Mouse (Mus musculus): ENCODE measurements around the gene Rapgef4.
"Not testable (repeated sequence)": the region's sequence is repeated elsewhere in the genome, so short reads cannot be mapped to it uniquely, and the experiment has no call there.

The Rapgef4 gene

GRCm38 (mm10) chr2:72070086-72070485 is 89.0 kb downstream of the Rapgef4 start:
- DNase-seq (ENCODE audit: extremely low read depth, insufficient read length, low spot score): no peak

GRCm38 (mm10) chr2:72073121-72073520 is 92.1 kb downstream of the Rapgef4 start:
- not testable (repeated sequence) for DNase-seq (ENCODE audit: extremely low read depth, insufficient read length, low spot score)

DNA sequence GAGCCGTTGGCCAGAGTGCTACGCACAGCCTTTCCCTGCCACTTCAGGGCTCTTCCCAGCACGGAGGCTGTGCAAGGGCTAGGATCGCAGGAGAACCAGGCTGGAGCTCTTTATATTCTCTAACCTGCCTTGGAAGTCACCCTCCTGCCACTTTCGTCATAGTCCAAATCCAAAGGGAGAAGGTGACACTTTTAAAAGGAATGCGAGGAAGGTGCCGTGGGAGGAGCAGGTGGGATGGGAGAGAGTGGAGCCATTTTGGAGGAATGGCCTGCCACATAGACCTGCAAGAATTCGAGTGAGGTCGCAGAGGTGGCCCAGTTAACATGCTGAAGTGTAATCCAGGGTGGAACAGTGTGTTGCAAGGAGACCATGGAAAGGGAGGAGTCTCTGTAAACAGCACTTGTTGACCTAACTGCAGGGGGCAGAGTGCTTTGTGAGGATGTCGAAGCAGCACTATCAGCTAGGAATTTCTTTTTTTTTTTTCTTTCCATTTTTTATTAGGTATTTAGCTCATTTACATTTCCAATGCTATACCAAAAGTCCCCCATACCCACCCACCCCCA is 94.0 kb downstream of the Rapgef4 start:
- no peak for DNase-seq (ENCODE audit: extremely low read depth, insufficient read length, low spot score)

- DNase-seq (ENCODE audit: extremely low read depth, insufficient read length, low spot score): no peak
Observed at GRCm38 (mm10) chr2:72077490-72078139, 96.6 kb downstream of the Rapgef4 start.

- DNase-seq (ENCODE audit: extremely low read depth, insufficient read length, low spot score): peak; percentile 12
Observed at GRCm38 (mm10) chr2:72078140-72078521, 97.1 kb downstream of the Rapgef4 start.

DNA sequence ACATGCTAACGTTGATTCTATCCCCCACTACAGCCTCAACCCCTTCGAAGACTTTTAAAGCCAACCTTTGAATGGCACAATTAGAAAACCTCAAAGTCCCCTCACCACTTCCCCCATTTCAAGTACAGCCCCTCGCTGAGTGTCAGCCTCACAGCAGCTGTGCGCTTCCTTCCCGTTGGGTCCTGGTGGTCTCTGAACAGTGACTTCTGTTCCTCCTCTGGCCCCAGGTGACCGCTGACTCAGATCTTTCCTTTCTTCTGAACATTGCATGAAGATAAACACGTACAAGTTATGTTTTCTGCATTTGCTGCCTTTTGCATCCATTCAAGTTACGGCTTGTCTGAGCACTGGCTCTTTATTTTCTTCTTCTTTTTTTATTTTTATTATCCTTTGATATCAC is 98.1 kb downstream of the Rapgef4 start:
- no peak for DNase-seq (ENCODE audit: extremely low read depth, insufficient read length, low spot score)

GRCm38 (mm10) chr2:72082846-72083245 is 101.8 kb downstream of the Rapgef4 start:
- no peak for DNase-seq (ENCODE audit: extremely low read depth, insufficient read length, low spot score)

DNA sequence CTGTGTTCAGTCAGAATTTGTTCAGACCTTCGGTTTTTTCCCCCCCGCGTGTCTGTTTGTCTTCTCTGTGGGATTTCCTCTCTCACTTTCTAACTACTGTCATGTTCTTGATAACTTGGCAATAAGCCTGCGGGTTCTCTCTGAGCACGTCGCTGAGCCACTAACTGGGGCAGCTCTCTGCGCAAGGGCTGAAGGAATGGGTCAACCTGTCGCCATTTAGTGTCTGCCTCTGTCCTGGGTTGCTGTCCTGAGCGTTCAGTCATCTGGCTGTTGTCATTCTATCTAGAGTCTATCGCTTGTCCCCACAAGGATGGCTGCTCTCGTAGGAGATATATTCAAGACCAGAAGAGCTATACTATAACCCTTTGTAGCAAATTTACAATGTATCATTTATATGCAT is 107.8 kb downstream of the Rapgef4 start:
- no peak for DNase-seq (ENCODE audit: extremely low read depth, insufficient read length, low spot score)

GRCm38 (mm10) chr2:72090061-72090460 is 109.0 kb downstream of the Rapgef4 start:
- DNase-seq (ENCODE audit: extremely low read depth, insufficient read length, low spot score): no peak

- no peak for DNase-seq (ENCODE audit: extremely low read depth, insufficient read length, low spot score)
Observed at GRCm38 (mm10) chr2:72092046-72092445, 111.0 kb downstream of the Rapgef4 start.

- DNase-seq (ENCODE audit: extremely low read depth, insufficient read length, low spot score): no peak
Observed at GRCm38 (mm10) chr2:72093402-72094037, 112.5 kb downstream of the Rapgef4 start.

- no peak for DNase-seq (ENCODE audit: extremely low read depth, insufficient read length, low spot score)
Observed at GRCm38 (mm10) chr2:72094038-72094437, 113.0 kb downstream of the Rapgef4 start.

DNA sequence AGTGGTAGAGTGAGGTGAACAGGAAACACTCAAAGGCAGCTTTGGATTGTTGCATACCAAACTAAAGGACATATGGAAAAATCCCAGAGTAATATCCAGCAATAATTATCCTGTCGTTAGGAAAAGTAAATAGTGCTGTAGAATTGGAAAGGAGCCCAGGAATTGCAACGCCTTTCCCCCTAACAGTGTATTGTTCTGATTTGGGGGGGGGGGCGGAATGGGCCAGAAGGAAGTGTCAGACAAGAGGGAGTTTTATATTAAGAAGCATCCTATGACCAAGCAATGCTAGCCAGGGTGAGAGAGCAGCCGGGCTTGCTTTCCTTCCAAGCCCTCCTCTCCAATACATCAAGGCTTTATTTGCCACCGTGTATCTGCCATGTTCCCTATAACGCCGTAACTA is 113.4 kb downstream of the Rapgef4 start:
- no peak for DNase-seq (ENCODE audit: extremely low read depth, insufficient read length, low spot score)

GRCm38 (mm10) chr2:72095002-72095401 is 114.0 kb downstream of the Rapgef4 start:
- DNase-seq (ENCODE audit: extremely low read depth, insufficient read length, low spot score): no peak

- DNase-seq (ENCODE audit: extremely low read depth, insufficient read length, low spot score): no peak
Observed at GRCm38 (mm10) chr2:72096345-72096744, 115.3 kb downstream of the Rapgef4 start.

DNA sequence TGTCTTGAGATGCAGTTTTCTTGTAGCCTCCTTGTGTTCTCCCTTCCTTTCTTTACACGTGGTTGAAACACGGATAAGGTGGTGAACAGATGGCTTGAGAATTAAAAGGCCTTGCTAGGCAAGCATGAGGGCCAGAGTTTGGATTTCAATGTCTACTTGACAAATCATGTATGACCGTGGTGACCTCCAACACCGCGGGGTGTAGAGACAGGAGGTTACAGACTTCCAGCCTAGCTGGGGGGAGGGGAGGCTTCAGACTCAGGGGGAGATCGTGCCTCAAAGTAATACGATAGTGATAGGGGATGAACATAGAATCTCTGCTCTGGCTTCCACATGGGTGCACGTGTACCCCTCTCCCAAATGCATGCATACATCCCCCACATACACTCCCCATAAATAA is 117.3 kb downstream of the Rapgef4 start:
- DNase-seq (ENCODE audit: extremely low read depth, insufficient read length, low spot score): no peak

- DNase-seq (ENCODE audit: extremely low read depth, insufficient read length, low spot score): no peak
Observed at GRCm38 (mm10) chr2:72104604-72105003, 123.6 kb downstream of the Rapgef4 start.

- no peak for DNase-seq (ENCODE audit: extremely low read depth, insufficient read length, low spot score)
Observed at GRCm38 (mm10) chr2:72107525-72108180, 126.6 kb downstream of the Rapgef4 start.

- DNase-seq (ENCODE audit: extremely low read depth, insufficient read length, low spot score): no peak
Observed at GRCm38 (mm10) chr2:72108448-72109312, 127.6 kb downstream of the Rapgef4 start.

GRCm38 (mm10) chr2:72110404-72110803 is 129.4 kb downstream of the Rapgef4 start:
- DNase-seq (ENCODE audit: extremely low read depth, insufficient read length, low spot score): no peak

DNA sequence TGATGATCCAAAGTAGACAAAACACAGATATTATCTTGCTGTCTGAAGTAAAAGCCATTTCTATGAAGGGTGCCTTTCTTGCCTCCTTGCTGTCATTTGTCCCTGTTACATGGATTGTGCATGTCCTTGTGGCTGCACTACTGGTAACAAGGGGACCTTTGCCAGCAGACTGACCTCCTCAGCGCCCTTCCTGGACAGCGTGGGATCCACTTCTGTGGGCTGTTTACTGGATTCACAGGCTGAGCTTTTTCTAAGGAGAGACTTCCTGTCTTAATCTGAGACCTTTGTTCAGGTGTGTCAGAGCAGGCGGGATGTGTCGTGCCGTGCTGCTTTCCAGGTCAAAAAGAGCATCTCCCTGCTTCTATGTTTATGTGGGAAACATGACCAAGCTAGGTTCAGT is 132.7 kb downstream of the Rapgef4 start:
- no peak for DNase-seq (ENCODE audit: extremely low read depth, insufficient read length, low spot score)
